Mouse (Mus musculus): ENCODE results near the gene Muc2. TPM values are rescaled to one million over a fixed set of nuclear protein-coding genes. Genes with fewer than 3 reads are reported as not detected.

The Muc2 gene
- polyA plus RNA-seq, 1 experiment from 2014 or later: not detected

- H3K9me3 ChIP-seq (ENCODE audit: low read depth, low read length): no peaks in the 10 kb centered on the region
- no peaks in the 10 kb centered on the region for H3K36me3 ChIP-seq (ENCODE audit: insufficient read depth)
- peak overlapping the region; percentile 11 for H3K4me3 ChIP-seq (ENCODE audit: low read depth, low read length)
- peak; percentile 42; the same call in 1 of the 2 replicates for TF ChIP-seq CTCF (IDR thresholded peaks at IDR 0.05; ENCODE audit: low read depth)
- peak; percentile 73; the same call in 1 of the 2 replicates for ATAC-seq (ENCODE audit: insufficient read depth)
- peak overlapping the region; percentile 53 for H3K4me2 ChIP-seq
- no peak overlapping the region for H3K9ac ChIP-seq
- WGBS: 40% methylated on average over 30 of the region's 30 CpGs
- peak; percentile 59 for DNase-seq
- H3K4me1 ChIP-seq (ENCODE audit: insufficient read depth): no peaks in the 10 kb centered on the region
- no peak overlapping the region for H3K27ac ChIP-seq (ENCODE audit: low read depth)
- H3K27me3 ChIP-seq (ENCODE audit: insufficient read depth, low read length): no peaks in the 10 kb centered on the region
Measured at GRCm38 (mm10) chr7:141693591-141694273, 3.6 kb downstream of the Muc2 start.

GRCm38 (mm10) chr7:141694274-141694639 is 4.1 kb downstream of the Muc2 start:
- Histone ChIP-seq H3K4me3 (ENCODE audit: low read depth, low read length) (no peak overlapping the region), H3K27ac (ENCODE audit: low read depth) (no peak overlapping the region), H3K27me3 (ENCODE audit: insufficient read depth, low read length) (no peaks in the 10 kb centered on the region), H3K4me1 (ENCODE audit: insufficient read depth) (no peaks in the 10 kb centered on the region), H3K4me2 (no peak overlapping the region), H3K36me3 (ENCODE audit: insufficient read depth) (no peaks in the 10 kb centered on the region), H3K9ac (no peak overlapping the region), H3K9me3 (ENCODE audit: low read depth, low read length) (no peaks in the 10 kb centered on the region)
- WGBS: 62% methylated on average over 5 of the region's 5 CpGs
- DNase-seq (no peak), ATAC-seq (ENCODE audit: insufficient read depth) (no peak; the same call in 1 of the 2 replicates)
- TF ChIP-seq CTCF (IDR thresholded peaks at IDR 0.05; ENCODE audit: low read depth): no peak

GRCm38 (mm10) chr7:141696538-141696937 is 6.4 kb downstream of the Muc2 start:
- no peaks in the 10 kb centered on the region for H3K27me3 ChIP-seq (ENCODE audit: insufficient read depth, low read length)
- WGBS: 76% methylated on average over 13 of the region's 13 CpGs
- no peak overlapping the region for H3K27ac ChIP-seq (ENCODE audit: low read depth)
- no peak overlapping the region for H3K4me3 ChIP-seq (ENCODE audit: low read depth, low read length)
- no peaks in the 10 kb centered on the region for H3K36me3 ChIP-seq (ENCODE audit: insufficient read depth)
- H3K4me2 ChIP-seq: no peak overlapping the region
- H3K4me1 ChIP-seq (ENCODE audit: insufficient read depth): no peaks in the 10 kb centered on the region
- no peak for DNase-seq
- H3K9me3 ChIP-seq (ENCODE audit: low read depth, low read length): no peaks in the 10 kb centered on the region
- no peak for ATAC-seq (ENCODE audit: insufficient read depth)
- TF ChIP-seq CTCF (IDR thresholded peaks at IDR 0.05; ENCODE audit: low read depth): no peak
- no peak overlapping the region for H3K9ac ChIP-seq

GRCm38 (mm10) chr7:141699556-141700220 is 9.5 kb downstream of the Muc2 start:
- no peaks in the 10 kb centered on the region for H3K27me3 ChIP-seq (ENCODE audit: insufficient read depth, low read length)
- no peak for ATAC-seq (ENCODE audit: insufficient read depth)
- no peaks in the 10 kb centered on the region for H3K36me3 ChIP-seq (ENCODE audit: insufficient read depth)
- H3K9me3 ChIP-seq (ENCODE audit: low read depth, low read length): no peaks in the 10 kb centered on the region
- no peaks in the 10 kb centered on the region for H3K4me1 ChIP-seq (ENCODE audit: insufficient read depth)
- no peak overlapping the region for H3K27ac ChIP-seq (ENCODE audit: low read depth)
- TF ChIP-seq CTCF (IDR thresholded peaks at IDR 0.05; ENCODE audit: low read depth): no peak
- H3K4me2 ChIP-seq: no peak overlapping the region
- WGBS: 69% methylated on average over 8 of the region's 8 CpGs
- no peak overlapping the region for H3K4me3 ChIP-seq (ENCODE audit: low read depth, low read length)
- no peak for DNase-seq
- H3K9ac ChIP-seq: no peak overlapping the region

- Histone ChIP-seq H3K9me3 (ENCODE audit: low read depth, low read length) (no peaks in the 10 kb centered on the region), H3K4me2 (no peak overlapping the region), H3K4me3 (ENCODE audit: low read depth, low read length) (no peak overlapping the region), H3K27ac (ENCODE audit: low read depth) (no peak overlapping the region), H3K9ac (no peak overlapping the region), H3K4me1 (ENCODE audit: insufficient read depth) (no peaks in the 10 kb centered on the region), H3K27me3 (ENCODE audit: insufficient read depth, low read length) (no peaks in the 10 kb centered on the region), H3K36me3 (ENCODE audit: insufficient read depth) (no peaks in the 10 kb centered on the region)
- no peak for DNase-seq
- 81% methylated on average over 7 of the region's 7 CpGs for WGBS
- TF ChIP-seq CTCF (IDR thresholded peaks at IDR 0.05; ENCODE audit: low read depth): no peak
- no peak for ATAC-seq (ENCODE audit: insufficient read depth)
Measured at GRCm38 (mm10) chr7:141747451-141748100, 57.4 kb downstream of the Muc2 start.

- TF ChIP-seq CTCF (IDR thresholded peaks at IDR 0.05; ENCODE audit: low read depth): no peak
- H3K4me2 ChIP-seq: no peak overlapping the region
- no peaks in the 10 kb centered on the region for H3K36me3 ChIP-seq (ENCODE audit: insufficient read depth)
- no peak overlapping the region for H3K4me3 ChIP-seq (ENCODE audit: low read depth, low read length)
- no peaks in the 10 kb centered on the region for H3K9me3 ChIP-seq (ENCODE audit: low read depth, low read length)
- DNase-seq: no peak
- no peaks in the 10 kb centered on the region for H3K4me1 ChIP-seq (ENCODE audit: insufficient read depth)
- H3K27me3 ChIP-seq (ENCODE audit: insufficient read depth, low read length): no peaks in the 10 kb centered on the region
- ATAC-seq (ENCODE audit: insufficient read depth): no peak
- 74% methylated on average over 6 of the region's 6 CpGs for WGBS
- no peak overlapping the region for H3K9ac ChIP-seq
- no peak overlapping the region for H3K27ac ChIP-seq (ENCODE audit: low read depth)
Measured at GRCm38 (mm10) chr7:141752513-141752912, 62.4 kb downstream of the Muc2 start.

- DNase-seq: peak; percentile 86
- ATAC-seq (ENCODE audit: insufficient read depth): peak; percentile 52; the same call in 1 of the 2 replicates
- TF ChIP-seq CTCF (IDR thresholded peaks at IDR 0.05; ENCODE audit: low read depth): peak; percentile 91
- Histone ChIP-seq H3K9me3 (ENCODE audit: low read depth, low read length) (no peaks in the 10 kb centered on the region), H3K4me2 (no peak overlapping the region), H3K9ac (no peak overlapping the region), H3K27me3 (ENCODE audit: insufficient read depth, low read length) (no peaks in the 10 kb centered on the region), H3K4me1 (ENCODE audit: insufficient read depth) (no peaks in the 10 kb centered on the region), H3K27ac (ENCODE audit: low read depth) (no peak overlapping the region), H3K36me3 (ENCODE audit: insufficient read depth) (no peaks in the 10 kb centered on the region), H3K4me3 (ENCODE audit: low read depth, low read length) (no peak overlapping the region)
- WGBS: 44% methylated on average over 4 of the region's 4 CpGs
Measured at GRCm38 (mm10) chr7:141755831-141756230, 65.7 kb downstream of the Muc2 start.

All from lung, embryonic 14.5 days (tissue).